Mouse (Mus musculus) cortical plate, adult 2 months (tissue): ENCODE measurements around the gene Zmiz1. TPM values are rescaled to one million over a fixed set of nuclear protein-coding genes. Genes with fewer than 3 reads are reported as not detected.

Experiments used
- H3K27ac ChIP-seq: fragments of 200-500 bp; 2 replicates; pipeline ENCODE4 v1.5.1; 2012; ENCODE audit warnings: low read length, control low read depth, inconsistent platforms; ENCODE audit not compliant: insufficient read depth
- H3K4me1 ChIP-seq: fragments of 200-500 bp; 2 replicates; pipeline ENCODE4 v1.6.1; 2011; ENCODE audit warnings: low read length; ENCODE audit not compliant: control insufficient read depth, insufficient read depth
- H3K4me3 ChIP-seq: fragments of 200-500 bp; 2 replicates; pipeline ENCODE4 v1.5.1; 2011; ENCODE audit warnings: mild to moderate bottlenecking, low read length, control low read depth; ENCODE audit not compliant: insufficient read depth
- CTCF ChIP-seq: fragments of 200-500 bp; IDR thresholded peaks from 2 replicates; pipeline ENCODE4 v1.5.1; 2011; ENCODE audit warnings: mild to moderate bottlenecking, control low read depth, low read length; ENCODE audit not compliant: insufficient read depth; ENCODE audit errors: extremely low read depth
- POLR2A ChIP-seq: fragments of 200-500 bp; IDR thresholded peaks from 2 replicates; pipeline ENCODE4 v1.6.1; 2011; ENCODE audit warnings: mild to moderate bottlenecking, low read length, control low read depth; ENCODE audit not compliant: insufficient read depth; ENCODE audit errors: extremely low read depth
- polyA plus RNA-seq: library from polyadenylated mRNA; depleted of rRNA; stranded (reverse); fragments of >200 nt; gene quantifications from 2 replicates; pipeline ENCODE4 v1.2.3, GENCODE M21; 2012

Zmiz1 gene
- polyA plus RNA-seq, 1 experiment, result 36.9 TPM

- Histone ChIP-seq H3K4me3 (no peak overlapping the region), H3K27ac (no peak overlapping the region), H3K4me1 (no peaks in the 10 kb centered on the region)
- TF ChIP-seq CTCF (no peak), POLR2A (no peak)
Observed at GRCm38 (mm10) chr14:25454066-25454760, 4.8 kb upstream of the Zmiz1 start.

DNA sequence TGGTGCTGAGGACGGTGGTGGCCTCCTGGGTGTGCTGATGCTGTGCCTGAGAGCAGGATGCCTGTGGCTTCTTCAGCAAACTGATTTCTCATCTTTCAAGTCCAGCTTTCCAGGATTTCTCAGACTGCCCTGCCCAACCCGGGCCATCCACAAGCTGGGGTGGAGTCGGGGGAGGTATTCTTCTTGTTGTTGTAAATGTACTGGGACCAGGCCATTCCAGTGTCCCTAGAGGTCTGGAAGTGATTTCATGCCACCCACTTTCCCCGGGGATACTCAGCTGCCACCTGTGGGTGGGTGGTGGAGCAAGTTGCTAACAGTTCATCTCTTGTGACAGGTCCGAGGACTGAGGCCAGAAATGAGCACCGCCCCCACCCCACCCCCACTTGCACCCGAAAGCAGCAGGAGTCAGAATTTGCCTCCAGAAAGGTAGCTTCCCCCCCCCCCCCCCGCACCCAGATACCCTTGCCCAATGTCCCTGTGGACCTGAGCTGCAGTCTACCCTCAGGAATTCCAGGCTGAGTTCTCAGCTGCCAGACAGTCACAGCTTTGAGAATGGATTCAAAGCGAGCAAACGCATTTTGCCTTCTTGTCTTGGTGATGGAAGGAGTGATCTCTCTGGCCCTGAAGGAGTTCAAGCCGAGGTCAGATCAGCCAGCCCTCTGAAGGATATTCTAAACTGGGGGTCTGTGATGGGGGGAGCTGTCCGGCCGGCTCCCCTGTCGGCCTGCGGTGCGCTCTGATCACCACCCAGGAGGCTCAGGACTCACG, 2.1 kb upstream of the Zmiz1 start:
- H3K27ac ChIP-seq, result peak overlapping the region; percentile 61; the same call in 1 of the 2 replicates
- H3K4me3 ChIP-seq, result peak overlapping the region; percentile 51
- no peak for TF ChIP-seq CTCF
- no peak for TF ChIP-seq POLR2A
- H3K4me1 ChIP-seq, result peaks cover under 1% of the 10 kb centered on the region; the same call in 1 of the 2 replicates

GRCm38 (mm10) chr14:25457434-25457957, 1.5 kb upstream of the Zmiz1 start:
- peak overlapping the region; percentile 51 for H3K4me3 ChIP-seq
- peak overlapping the region; percentile 61; the same call in 1 of the 2 replicates for H3K27ac ChIP-seq
- TF ChIP-seq CTCF, result no peak
- TF ChIP-seq POLR2A, result no peak
- H3K4me1 ChIP-seq, result peaks cover 2% of the 10 kb centered on the region; the same call in 1 of the 2 replicates

GRCm38 (mm10) chr14:25458111-25459015, 622 bp upstream of the Zmiz1 start:
- Histone ChIP-seq H3K4me3 (peak overlapping the region; percentile 51), H3K27ac (0 out of 2 replicates have a peak overlapping the region, but pooled peaks have one; percentile 15), H3K4me1 (peaks cover 2% of the 10 kb centered on the region; the same call in 1 of the 2 replicates)
- TF ChIP-seq POLR2A, result no peak

DNA sequence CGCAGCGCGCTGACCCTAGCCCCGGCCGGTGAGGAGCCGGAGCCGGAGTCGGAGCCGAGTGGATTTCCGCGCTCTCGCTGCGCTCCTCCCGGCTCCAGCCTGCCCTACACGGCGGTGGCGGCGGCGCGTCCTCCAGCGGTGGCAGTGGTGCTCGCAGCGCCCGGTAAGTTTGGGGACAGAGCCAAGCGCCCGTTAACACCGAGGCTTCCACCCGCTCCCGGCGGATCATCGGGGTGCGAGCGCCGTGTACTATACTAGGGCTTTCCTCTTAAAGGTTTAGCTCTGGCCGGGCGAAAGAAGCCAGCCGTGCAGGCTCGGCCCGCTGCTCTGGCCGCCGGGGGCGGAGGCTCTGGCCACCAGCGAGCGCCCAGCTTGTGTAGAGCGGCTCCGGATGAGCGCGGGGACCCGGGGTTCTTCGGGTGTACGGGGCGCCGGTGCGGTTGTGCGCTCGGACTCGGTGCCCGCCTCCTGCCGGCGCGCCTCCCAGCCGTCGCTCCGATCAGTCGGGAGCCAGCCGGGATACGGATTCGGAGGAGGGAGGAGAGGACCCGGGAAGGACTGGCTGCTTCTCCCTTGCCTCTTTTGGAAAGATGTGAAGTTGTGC, 511 bp downstream of the Zmiz1 start:
- Histone ChIP-seq H3K27ac (peak overlapping the region; percentile 93), H3K4me1 (peaks cover 5% of the 10 kb centered on the region; the same call in 1 of the 2 replicates), H3K4me3 (peak overlapping the region; percentile 51)
- TF ChIP-seq CTCF, result no peak
- no peak for TF ChIP-seq POLR2A

DNA sequence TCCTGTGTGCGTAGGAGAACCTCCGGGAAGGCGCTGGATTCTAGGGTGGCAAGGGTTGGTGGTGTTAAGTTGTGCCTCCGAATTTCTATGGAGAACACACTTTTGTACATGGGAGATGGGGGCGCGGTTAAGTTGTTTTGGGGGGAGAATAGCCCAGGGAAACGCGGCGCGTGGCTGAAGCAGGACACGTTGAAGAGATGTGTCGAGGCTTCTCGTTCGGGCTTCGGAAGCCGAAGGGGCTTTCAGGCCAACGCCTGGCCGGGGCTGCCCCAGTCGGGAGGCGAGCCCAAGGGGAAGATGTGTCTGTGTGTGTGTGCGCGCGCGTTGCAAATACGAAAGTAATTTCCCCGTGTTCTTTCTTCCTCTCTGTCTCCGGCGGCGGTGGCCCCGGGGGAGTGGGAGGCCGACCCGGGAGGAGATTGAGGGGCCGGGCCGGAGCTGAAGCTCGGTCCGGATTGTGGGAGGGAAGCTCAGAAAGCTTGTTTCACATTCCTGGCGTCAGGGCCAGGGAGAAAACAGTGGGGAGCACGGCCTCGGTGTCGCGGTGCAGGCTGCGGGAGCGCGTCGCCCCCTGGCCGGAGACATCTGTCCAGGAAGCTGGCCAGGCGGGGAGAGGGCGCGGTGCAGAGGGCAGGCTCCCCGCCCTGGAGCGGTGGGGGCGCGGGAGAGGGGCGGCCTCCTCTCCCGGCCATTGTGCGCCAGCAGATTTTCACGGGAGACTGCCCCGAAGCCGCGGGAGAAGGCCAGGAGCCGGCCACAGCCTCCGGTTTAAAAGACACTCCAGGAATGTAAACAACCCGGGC, 1.2 kb downstream of the Zmiz1 start:
- peaks cover 5% of the 10 kb centered on the region for H3K4me1 ChIP-seq

GRCm38 (mm10) chr14:25460801-25461675, 2.1 kb downstream of the Zmiz1 start:
- H3K27ac ChIP-seq, result peak overlapping the region; percentile 93
- peaks cover 5% of the 10 kb centered on the region for H3K4me1 ChIP-seq
- peak overlapping the region; percentile 51 for H3K4me3 ChIP-seq
- TF ChIP-seq POLR2A, result peak; percentile 28; the same call in 1 of the 2 replicates
- no peak for TF ChIP-seq CTCF

More for the DNA sequence above, 1.2 kb downstream of the Zmiz1 start:
- Histone ChIP-seq H3K27ac (peak overlapping the region; percentile 93), H3K4me3 (peak overlapping the region; percentile 51)
- TF ChIP-seq POLR2A, result no peak
- no peak for TF ChIP-seq CTCF
